Mouse (Mus musculus): ENCODE measurements around the gene Nhsl2. TPM values are rescaled to one million over a fixed set of nuclear protein-coding genes. Genes with fewer than 3 reads are reported as not detected.
A peak's percentile ranks its signal among the peaks of the same experiment; 100 is the strongest.

Nhsl2 gene
- total RNA-seq, 2 experiments from 2014 or later: 37.0 to 38.0 TPM

DNA sequence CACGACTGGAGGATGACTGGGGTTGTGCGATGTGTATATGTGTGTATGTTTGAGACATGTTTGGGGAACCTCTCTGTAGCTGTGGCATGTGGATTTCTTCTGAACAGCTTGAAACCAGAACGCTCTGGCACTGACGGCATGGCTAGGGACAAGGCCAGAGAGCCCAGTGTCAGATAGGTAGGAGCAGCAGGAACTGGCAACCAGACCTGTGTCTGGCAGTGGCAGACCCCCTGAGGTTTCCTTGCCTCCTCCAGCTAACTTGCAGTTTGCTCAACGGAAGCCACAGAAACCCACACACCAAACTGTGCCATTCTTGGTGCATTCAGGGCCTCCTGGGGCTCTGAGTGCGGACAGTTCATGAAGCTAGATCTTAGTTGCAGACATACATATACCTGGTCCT lies 81.1 kb downstream of the Nhsl2 start:
- Histone ChIP-seq H3K27ac (no peak overlapping the region), H3K4me3 (no peak overlapping the region)
- no peak for DNase-seq (ENCODE audit: extremely low spot score in 1 of 2, low spot score in 2 of 2)
- intact Hi-C loops (cut with DNase I): no loop called here
- TF ChIP-seq CTCF (IDR thresholded peaks at IDR 0.05): no peak

DNA sequence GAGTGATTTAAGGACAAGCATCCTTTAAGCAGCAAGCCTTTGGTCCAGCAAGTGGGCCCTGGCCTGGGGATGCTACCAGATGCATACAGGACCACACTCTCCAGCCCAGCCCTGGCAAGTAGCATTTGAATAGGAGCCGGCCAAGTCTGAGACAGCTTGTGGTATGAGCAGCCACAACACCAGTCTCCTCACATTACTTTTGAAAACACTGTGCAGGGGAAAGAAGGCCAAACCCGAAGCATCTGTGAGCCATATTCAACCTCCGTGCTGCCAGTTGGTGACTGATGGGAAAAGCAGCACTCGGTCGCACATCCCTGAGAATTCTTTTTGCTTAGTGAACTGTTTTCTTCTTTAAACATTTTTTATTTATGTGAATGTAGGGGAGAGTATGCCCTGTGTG lies 81.8 kb downstream of the Nhsl2 start:
- no peak for TF ChIP-seq CTCF (IDR thresholded peaks at IDR 0.05)
- intact Hi-C loops (cut with DNase I): no loop called here
- no peak for DNase-seq (ENCODE audit: extremely low spot score in 1 of 2, low spot score in 2 of 2)
- Histone ChIP-seq H3K4me3 (no peak overlapping the region), H3K27ac (no peak overlapping the region)

GRCm38 (mm10) chrX:101932244-101932643 lies 83.1 kb downstream of the Nhsl2 start:
- intact Hi-C loops (cut with DNase I): no loop called here
- no peak overlapping the region for H3K27ac ChIP-seq
- no peak overlapping the region for H3K4me3 ChIP-seq
- DNase-seq (ENCODE audit: extremely low spot score in 1 of 2, low spot score in 2 of 2): no peak
- TF ChIP-seq CTCF (IDR thresholded peaks at IDR 0.05): no peak

DNA sequence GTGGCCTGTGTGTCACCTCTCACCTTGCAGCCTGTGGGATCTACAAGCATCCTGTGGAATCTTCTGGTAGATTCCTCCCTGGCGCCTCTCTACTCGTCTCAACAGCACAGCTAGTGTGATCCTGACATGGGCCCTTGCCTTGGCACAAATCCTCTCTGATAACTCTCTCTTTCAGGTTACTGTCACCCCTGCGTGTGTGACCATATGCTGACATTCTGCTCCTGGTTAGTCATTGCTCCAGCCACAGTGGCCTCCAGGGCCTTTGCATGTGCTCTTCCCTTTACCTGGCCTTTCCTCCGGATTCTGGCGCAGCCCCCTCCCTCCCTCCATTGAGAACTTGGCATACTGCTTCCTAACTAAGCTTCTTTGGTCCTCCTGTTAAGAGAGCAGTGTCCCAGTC lies 84.2 kb downstream of the Nhsl2 start:
- intact Hi-C loops (cut with DNase I): no loop called here
- Histone ChIP-seq H3K4me3 (no peak overlapping the region), H3K27ac (no peak overlapping the region)
- no peak for TF ChIP-seq CTCF (IDR thresholded peaks at IDR 0.05)
- no peak for DNase-seq (ENCODE audit: extremely low spot score in 1 of 2, low spot score in 2 of 2)

- no peak overlapping the region for H3K27ac ChIP-seq
- H3K4me3 ChIP-seq: no peak overlapping the region
- intact Hi-C loops (cut with DNase I): no loop called here
- TF ChIP-seq CTCF (IDR thresholded peaks at IDR 0.05): no peak
- DNase-seq (ENCODE audit: extremely low spot score in 1 of 2, low spot score in 2 of 2): no peak
Measured at GRCm38 (mm10) chrX:101935291-101935840, 86.2 kb downstream of the Nhsl2 start.

DNA sequence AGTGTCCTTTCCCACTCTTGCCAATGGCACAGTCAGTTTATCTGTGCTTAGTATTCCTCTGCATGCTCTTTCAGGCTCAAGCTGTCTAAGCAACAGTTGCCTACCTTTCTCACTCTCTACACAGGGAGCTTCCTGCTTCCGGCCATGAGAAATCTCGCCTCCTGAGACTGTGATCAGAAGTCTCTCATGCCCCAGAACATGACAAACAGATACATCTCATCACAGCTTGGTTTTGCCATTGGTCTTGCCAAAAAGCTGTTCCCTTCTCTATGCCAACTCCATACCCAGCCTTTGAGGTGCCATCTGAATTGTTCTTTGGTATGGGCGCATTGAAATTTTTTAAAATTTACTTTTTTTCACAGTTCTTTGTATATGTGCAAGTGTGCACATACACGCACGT lies 90.3 kb downstream of the Nhsl2 start:
- intact Hi-C loops (cut with DNase I): no loop called here
- H3K27ac ChIP-seq: no peak overlapping the region
- no peak for TF ChIP-seq CTCF (IDR thresholded peaks at IDR 0.05)
- H3K4me3 ChIP-seq: no peak overlapping the region
- no peak for DNase-seq (ENCODE audit: extremely low spot score in 1 of 2, low spot score in 2 of 2)

DNA sequence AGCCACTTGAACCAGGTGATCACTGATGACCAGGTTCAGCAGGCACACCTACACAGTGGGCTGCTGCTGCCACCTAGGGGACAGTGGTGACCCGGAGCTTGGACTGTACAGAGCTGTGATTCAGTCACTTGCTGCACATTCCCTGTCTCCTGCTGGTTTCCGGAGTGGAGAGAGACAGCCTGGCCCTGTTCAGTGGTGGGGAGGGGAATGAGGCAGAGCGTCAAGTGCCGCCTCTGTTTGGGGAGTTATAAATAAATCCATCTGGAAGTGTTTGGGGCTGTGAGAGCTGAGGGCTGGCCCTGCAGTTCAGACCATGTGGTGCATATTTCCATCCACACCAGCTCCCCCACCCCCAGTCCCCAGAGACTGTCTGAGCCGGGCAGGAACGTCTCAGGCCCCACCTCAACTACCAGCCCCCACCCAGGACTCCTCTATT lies 93.3 kb downstream of the Nhsl2 start:
- intact Hi-C loops (cut with DNase I): loop anchor here (2.0 to 5.0 kb wide), 2 partner anchors 138 to 150 kb away; partner anchors contain the start of genes 8030474K03Rik and Gm4779
- Histone ChIP-seq H3K27ac (no peak overlapping the region), H3K4me3 (no peak overlapping the region)
- peak; percentile 67 for TF ChIP-seq CTCF (IDR thresholded peaks at IDR 0.05)
- DNase-seq (ENCODE audit: extremely low spot score in 1 of 2, low spot score in 2 of 2): peak; percentile 39 to 66

DNA sequence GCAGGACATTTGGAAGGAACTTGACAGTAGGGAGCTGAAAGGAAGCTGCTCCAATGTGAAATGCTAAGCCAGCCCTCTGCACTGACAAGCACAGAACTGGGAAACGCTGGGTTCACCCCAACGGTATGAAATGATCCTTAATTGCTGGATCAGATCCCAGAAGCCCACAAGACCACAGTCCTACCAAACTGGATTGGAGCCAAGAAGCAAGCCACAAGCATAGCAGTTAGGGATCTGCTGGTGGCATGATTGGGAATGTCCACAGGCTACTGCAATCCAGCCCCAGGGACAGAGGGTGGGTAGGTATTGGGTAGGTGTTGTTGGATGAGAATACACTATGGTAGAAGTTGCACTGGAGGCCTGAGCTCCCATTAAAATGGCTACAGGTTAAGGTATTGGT lies 94.6 kb downstream of the Nhsl2 start:
- no peak for DNase-seq (ENCODE audit: extremely low spot score in 1 of 2, low spot score in 2 of 2)
- H3K4me3 ChIP-seq: no peak overlapping the region
- intact Hi-C loops (cut with DNase I): loop anchor here (2.0 to 5.0 kb wide), 2 partner anchors 139 to 151 kb away; partner anchors contain the start of genes 8030474K03Rik and Gm4779
- H3K27ac ChIP-seq: no peak overlapping the region
- TF ChIP-seq CTCF (IDR thresholded peaks at IDR 0.05): no peak

- intact Hi-C loops (cut with DNase I): loop anchor here (5.0 kb wide), 1 partner anchor 153 kb away; the partner anchor contains the start of genes 8030474K03Rik and Gm4779
- TF ChIP-seq CTCF (IDR thresholded peaks at IDR 0.05): no peak
- no peak for DNase-seq (ENCODE audit: extremely low spot score in 1 of 2, low spot score in 2 of 2)
- no peak overlapping the region for H3K27ac ChIP-seq
- H3K4me3 ChIP-seq: no peak overlapping the region
Measured at GRCm38 (mm10) chrX:101944761-101945330, 95.7 kb downstream of the Nhsl2 start.

- DNase-seq (ENCODE audit: extremely low spot score in 1 of 2, low spot score in 2 of 2): no peak
- no peak overlapping the region for H3K4me3 ChIP-seq
- H3K27ac ChIP-seq: no peak overlapping the region
- no peak for TF ChIP-seq CTCF (IDR thresholded peaks at IDR 0.05)
- intact Hi-C loops (cut with DNase I): loop anchor here (5.0 to 10.0 kb wide), 3 partner anchors 40 to 522 kb away; partner anchors contain the start of gene Pin4
Measured at GRCm38 (mm10) chrX:101952436-101952835, 103.3 kb downstream of the Nhsl2 start.

GRCm38 (mm10) chrX:101953256-101953655 lies 104.1 kb downstream of the Nhsl2 start:
- no peak for DNase-seq (ENCODE audit: extremely low spot score in 1 of 2, low spot score in 2 of 2)
- Histone ChIP-seq H3K4me3 (no peak overlapping the region), H3K27ac (no peak overlapping the region)
- TF ChIP-seq CTCF (IDR thresholded peaks at IDR 0.05): no peak
- intact Hi-C loops (cut with DNase I): loop anchor here (5.0 to 10.0 kb wide), 3 partner anchors 39 to 522 kb away; partner anchors contain the start of gene Pin4

DNA sequence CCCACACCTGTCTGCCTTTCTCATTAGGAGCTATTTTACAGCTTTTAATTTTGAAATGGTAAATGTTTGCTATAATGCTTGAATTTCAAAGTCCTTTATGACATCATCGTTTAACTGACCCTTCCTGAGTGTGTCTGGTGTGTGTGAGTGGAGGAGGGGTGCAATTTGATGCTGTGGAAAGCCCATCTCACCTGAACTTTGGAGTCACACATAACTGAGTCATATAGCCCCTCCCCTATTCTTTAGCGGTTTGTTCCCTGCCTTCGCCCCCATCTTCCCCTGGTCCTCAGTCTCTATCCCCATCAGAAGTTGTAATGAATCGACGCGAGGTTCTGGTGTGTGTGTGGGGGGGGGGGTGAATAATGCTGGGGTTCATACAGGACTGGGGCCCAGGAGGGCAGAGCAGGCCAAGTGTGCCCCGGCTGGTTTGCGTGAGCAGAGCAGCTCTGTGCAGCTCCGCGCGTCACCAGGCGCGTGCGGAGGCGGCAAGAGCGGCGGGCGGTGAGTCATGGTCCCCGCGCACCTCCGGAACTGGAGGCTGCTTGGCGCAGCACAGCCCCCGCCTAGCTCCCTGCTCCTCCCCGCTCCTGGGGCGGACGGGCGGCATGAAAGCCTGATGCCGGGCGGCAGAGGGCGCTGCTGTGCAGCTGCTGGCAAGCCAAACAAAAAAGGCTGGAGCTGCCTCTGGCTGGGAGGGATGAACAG lies 104.8 kb downstream of the Nhsl2 start:
- TF ChIP-seq CTCF (IDR thresholded peaks at IDR 0.05): peak; percentile 92
- peak; percentile 87 to 90 for DNase-seq (ENCODE audit: extremely low spot score in 1 of 2, low spot score in 2 of 2)
- Histone ChIP-seq H3K27ac (peak overlapping the region; percentile 28), H3K4me3 (no peak overlapping the region)
- intact Hi-C loops (cut with DNase I): loop anchor here (1.0 to 10.0 kb wide), 5 partner anchors 38 to 521 kb away; partner anchors contain the start of gene Pin4
